Mouse (Mus musculus) kidney, adult 11 months (tissue): Measurements from ENCODE around the gene Xrcc6.

Experiments used
- DNase-seq: peaks from one replicate; pipeline ENCODE4 v3.0.0; 2022

Gene Xrcc6

GRCm38 (mm10) chr15:81987646-81988045 lies at the start of gene Xrcc6:
TSS of gene Xrcc6 (plus strand) at chr15:81987835.
- no peak for DNase-seq

- no peak for DNase-seq
These were observed 49.4 kb upstream of the Xrcc6 start for GRCm38 (mm10) chr15:81938246-81938645.

- no peak for DNase-seq
These were observed 48.4 kb upstream of the Xrcc6 start for GRCm38 (mm10) chr15:81939157-81939715.

GRCm38 (mm10) chr15:81939774-81940173 lies 47.9 kb upstream of the Xrcc6 start:
- no peak for DNase-seq

GRCm38 (mm10) chr15:81940219-81940618 lies 47.4 kb upstream of the Xrcc6 start:
- no peak for DNase-seq

- DNase-seq, result no peak
These were observed 46.6 kb upstream of the Xrcc6 start for GRCm38 (mm10) chr15:81941010-81941409.

GRCm38 (mm10) chr15:81943176-81943749 lies 44.4 kb upstream of the Xrcc6 start:
- no peak for DNase-seq

GRCm38 (mm10) chr15:81949076-81949475 lies 38.6 kb upstream of the Xrcc6 start:
- DNase-seq, result no peak

- peak; percentile 48 for DNase-seq
These were observed 38.0 kb upstream of the Xrcc6 start for GRCm38 (mm10) chr15:81949476-81950131.

GRCm38 (mm10) chr15:81950716-81951115 lies 36.9 kb upstream of the Xrcc6 start:
- DNase-seq, result no peak

- DNase-seq, result no peak
These were observed 36.5 kb upstream of the Xrcc6 start for GRCm38 (mm10) chr15:81951159-81951558.

GRCm38 (mm10) chr15:81952310-81952709 lies 35.3 kb upstream of the Xrcc6 start:
- DNase-seq, result no peak

- DNase-seq, result no peak
These were observed 33.5 kb upstream of the Xrcc6 start for GRCm38 (mm10) chr15:81954151-81954583.

- no peak for DNase-seq
These were observed 32.9 kb upstream of the Xrcc6 start for GRCm38 (mm10) chr15:81954716-81955115.

GRCm38 (mm10) chr15:81955414-81955813 lies 32.2 kb upstream of the Xrcc6 start:
- no peak for DNase-seq

GRCm38 (mm10) chr15:81956457-81956856 lies 31.2 kb upstream of the Xrcc6 start:
- no peak for DNase-seq

GRCm38 (mm10) chr15:81957598-81957997 lies 30.0 kb upstream of the Xrcc6 start:
- no peak for DNase-seq

GRCm38 (mm10) chr15:81958906-81959305 lies 28.7 kb upstream of the Xrcc6 start:
- DNase-seq, result no peak

- peak; percentile 98 for DNase-seq
These were observed 27.2 kb upstream of the Xrcc6 start, which contains the start of gene Pmm1 for GRCm38 (mm10) chr15:81960171-81961077. TSS of gene Pmm1 (minus strand) at chr15:81960930.

GRCm38 (mm10) chr15:81961078-81961451 lies 26.6 kb upstream of the Xrcc6 start:
- DNase-seq, result no peak

- DNase-seq, result no peak
These were observed 23.4 kb upstream of the Xrcc6 start for GRCm38 (mm10) chr15:81964262-81964661.

- DNase-seq, result no peak
These were observed 22.6 kb upstream of the Xrcc6 start for GRCm38 (mm10) chr15:81964980-81965545.
